Mouse (Mus musculus): ENCODE data around the gene Top2a.
A peak's percentile ranks its signal among the peaks of the same experiment; 100 is the strongest.

Gene Top2a

DNA sequence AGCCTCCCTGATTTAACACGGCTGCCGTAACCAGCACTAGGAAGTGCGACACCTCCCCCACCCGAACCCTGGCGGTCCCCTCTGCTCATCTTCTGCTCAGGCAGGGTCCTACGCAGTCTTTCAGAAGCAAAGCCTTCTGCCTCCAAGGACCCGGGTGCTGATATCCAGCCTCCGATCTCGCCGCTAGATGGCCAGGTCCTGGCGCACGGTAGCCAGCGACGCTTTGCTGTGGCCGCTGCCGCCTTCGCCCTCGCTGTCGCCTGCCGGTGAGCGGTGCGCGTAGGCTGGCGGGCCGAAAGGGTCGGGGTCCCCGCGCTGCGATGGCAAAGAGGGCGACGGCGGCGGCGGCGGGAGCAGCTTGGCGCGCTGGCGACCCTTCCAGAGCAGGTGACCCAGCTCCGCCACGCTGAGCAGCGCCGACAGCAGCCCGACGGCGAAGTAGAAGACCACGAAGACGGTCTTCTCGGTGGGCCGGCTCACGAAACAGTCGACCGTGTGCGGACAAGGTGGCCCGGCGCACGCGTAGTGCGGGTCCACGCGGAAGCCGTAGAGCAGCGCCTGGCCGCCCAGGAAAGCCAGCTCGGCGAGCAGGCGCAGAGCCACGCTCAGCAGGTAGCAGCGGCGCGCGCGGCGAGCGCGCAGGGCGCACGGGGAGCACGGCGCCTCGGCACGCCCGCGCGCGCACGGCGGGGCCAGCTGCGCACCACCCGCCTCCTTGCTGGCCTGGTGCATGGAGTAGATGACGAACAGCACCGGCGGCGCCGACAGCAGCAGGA, 41.8 kb downstream of the Top2a start:
- DNase-seq, result peak; percentile 83

DNA sequence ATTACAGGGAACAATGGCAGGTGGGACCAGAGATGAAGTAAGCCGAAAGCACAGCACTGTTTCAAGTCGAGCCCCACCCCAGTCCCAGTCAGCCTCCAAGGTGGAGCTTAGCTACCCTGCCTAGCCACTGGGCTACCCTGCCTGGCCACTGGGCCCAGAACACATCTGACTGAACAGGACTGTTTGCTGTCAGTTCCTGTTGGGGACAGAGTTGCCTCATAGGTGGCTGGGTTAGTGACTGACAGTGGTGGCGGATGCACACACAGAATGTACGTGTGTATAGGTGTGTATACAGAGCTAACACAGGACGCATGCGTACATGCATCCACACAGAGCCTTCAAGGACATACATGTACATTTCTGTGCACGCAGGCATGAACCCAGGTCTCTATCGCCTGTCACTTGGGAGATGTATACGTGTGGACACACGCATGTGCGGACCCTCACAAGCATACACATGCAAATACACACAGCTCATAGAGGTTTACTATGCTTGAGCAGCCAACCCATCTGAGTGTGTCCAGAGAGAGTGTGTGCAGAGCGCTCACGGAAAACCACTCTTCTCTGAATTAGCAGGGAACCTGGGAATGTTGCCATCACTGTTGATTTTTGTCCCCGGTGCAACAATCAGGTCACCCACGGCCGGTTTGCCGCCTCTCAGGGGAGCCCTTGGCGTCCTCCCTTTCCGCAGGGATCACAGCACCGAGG, 42.5 kb downstream of the Top2a start:
- no peak for DNase-seq

GRCm38 (mm10) chr11:98979356-98979755, 44.6 kb downstream of the Top2a start:
- no peak for DNase-seq

DNA sequence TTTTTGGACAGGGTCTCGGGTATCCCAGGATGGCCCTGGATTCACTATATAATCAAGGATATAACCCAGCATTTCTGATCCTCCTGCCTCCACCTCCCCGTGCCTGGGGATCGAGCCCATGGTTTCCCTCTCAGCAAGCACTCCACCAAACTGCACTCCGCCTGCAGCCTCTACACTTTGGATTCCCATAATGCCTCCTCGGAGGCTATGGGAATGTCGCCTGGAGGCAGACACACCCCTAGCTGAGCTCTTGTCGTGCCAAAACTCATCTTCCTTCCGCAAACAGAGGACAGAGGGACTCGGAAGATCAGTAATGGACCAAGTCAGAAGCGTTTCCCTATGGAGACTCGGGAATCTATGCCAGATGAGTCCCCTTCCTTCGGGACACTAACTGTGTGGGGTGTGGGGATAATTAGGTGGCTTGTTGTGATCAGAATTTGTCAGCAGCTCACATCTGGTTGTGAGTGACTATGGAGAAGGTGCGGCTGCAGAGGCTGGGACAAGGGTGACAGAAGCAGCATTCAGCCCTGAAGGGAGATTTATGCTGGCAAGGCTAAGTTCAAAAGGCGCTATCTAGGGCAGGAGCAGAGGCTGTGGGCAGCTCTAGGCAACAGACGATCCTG, 45.4 kb downstream of the Top2a start:
- no peak for DNase-seq

DNA sequence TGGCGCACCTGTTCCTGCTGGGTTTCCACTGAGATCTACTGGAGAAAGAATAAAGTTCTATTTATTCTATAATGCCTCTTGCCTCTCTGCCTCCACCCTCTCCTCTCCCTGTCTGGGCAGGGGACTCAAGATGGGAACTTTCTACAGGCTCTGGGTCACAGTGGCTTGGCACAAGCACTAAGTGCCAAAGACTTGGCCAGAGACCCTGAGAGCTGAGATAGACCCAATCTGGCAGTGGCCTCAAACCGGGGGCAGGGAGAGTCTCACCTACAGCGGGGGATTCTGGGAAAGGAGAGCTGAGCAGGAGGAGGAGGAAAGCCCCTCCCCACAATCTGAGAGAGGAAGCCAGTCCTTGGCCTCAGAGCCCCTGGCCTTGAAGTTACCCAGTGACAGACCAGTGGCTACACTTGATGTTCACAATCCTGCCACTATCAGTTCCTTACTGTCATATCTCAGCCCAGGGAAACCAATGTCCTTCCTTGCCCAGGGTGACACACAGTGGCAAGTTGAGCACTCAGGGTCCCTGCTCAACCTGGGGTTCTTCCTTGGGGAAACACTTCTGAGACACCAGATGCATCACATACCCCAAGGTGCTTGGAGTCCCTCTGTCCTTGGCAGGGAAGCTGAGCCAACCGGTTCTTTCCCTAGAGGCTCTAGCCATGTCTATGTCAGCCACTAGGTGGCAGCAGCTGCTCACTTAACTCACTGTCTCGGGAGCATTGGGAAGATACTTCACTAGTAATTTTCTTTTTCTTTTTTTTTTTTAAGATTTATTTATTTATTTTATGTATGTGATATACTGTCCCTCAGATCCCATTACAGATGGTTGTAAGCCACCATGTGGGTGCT, 48.9 kb downstream of the Top2a start:
- DNase-seq, result peak; percentile 88

DNA sequence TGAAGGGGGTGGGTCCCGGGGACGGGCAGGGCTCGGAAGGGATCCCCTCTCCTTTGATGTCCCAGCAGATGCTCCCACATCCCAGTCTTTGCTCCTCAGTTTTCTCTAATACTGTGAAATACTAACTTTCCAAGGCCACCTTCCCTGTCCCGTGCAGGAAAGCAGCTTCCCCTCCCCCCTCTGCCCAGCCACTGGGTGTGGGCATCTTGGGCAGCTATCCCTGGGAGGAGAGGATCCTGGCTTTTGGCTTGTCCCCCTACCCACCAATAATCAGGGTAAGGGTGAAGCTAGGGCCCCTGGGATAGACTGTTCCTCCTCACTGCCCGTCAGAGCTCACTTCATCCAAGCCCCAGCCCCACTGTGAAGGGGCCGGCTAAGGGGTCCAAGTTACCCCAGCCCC, 49.8 kb downstream of the Top2a start:
- peak; percentile 30 for DNase-seq

- DNase-seq, result peak; percentile 74
These were observed 50.4 kb downstream of the Top2a start for GRCm38 (mm10) chr11:98973584-98973983.

DNA sequence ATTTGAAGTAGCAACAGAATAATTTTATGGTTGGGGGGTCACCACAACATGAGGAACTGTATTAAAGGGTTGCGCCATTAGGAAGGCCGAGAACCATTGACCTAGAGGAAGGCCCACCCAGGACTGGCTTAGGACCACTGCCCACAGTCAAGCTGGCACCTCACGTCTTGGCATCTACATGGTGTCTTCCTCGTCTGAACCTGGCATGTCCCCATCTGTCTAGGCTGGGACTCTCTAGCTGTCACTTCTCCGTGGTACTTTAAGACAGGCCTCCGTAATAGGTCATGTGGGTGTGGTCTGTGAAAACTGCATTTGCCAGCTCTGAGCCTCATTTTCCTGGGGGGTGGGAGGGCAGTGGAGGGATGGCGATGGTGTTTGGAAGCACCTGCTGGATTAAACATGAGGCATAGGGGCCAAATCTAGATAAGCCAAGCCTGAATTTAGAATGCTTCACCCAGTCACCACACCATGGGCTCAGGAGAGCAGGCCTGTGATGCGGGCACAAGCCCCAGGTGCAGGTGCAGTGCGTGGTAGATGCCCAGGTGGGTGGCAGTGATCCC, 51.1 kb downstream of the Top2a start:
- no peak for DNase-seq

- peak; percentile 92 for DNase-seq
These were observed 51.8 kb downstream of the Top2a start for GRCm38 (mm10) chr11:98972215-98972614.

DNA sequence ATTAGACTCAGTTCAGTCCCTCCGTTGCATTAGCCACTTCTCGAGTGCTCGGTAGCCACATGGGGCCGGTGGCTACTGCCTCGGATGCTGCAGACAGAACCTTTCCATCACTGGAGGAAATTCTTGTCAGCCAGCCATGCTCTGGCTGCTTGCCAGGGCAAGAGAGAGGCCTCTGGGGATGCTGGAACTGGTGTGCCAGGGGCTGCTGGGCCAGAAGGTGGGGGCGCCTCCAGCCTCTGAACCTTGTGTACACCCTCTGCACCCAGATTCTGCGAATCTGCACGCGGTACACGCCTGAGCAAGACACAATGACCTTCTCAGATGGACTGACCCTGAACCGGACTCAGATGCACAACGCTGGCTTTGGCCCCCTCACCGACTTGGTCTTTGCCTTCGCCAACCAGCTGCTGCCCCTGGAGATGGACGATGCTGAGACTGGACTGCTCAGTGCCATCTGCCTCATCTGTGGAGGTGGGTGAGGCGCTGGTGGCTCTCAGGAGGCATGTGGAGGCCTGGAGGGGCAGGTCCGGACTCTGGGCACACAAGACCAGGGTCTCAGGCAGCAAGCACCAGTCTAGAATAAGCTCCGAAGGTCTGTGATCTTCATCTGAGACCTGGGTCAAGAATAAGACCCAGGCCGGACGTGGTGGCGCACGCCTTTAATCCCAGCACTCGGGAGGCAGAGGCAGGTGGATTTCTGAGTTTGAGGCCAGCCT, 52.5 kb downstream of the Top2a start:
- DNase-seq, result peak; percentile 83

GRCm38 (mm10) chr11:98970191-98970925, 53.6 kb downstream of the Top2a start:
- DNase-seq, result peak; percentile 65

- peak; percentile 49 for DNase-seq
These were observed 54.5 kb downstream of the Top2a start for GRCm38 (mm10) chr11:98969496-98969927.

DNA sequence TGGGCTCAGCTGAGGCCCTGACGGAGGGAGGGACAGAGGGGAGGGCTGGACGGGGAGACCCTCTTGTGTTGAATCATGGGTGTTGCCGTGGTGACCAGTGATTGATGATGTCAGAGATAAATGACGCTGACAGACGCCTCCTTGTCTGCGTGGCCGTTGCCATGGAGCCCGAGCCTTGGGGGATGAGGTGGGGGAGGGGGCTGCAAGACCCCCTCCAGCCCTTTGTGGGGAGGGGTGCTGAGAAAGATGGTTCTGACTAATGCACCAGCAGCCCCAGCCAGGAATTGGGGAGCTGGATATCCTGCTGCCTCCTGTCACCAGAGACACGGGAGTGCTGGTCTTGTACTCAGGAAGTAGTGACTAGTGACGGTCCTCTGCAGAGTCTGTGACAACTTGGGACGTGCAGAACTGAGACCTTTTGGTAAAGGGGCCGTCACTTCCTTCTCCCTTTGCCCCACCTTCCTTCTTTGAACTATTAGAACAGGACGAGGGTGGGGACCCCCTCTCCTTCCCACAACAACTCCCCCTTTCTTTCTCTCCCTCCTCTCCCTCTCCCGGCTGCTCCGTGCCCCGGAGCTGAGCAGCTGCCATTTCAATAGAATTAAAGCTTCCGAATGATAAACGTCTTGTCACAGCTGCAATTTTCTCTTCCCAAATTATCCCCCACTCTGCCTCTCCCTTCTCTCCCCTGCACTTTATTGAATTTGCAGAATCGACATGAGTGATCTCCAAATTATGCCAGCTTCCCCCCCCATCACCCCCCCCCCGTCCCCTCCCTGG, 55.1 kb downstream of the Top2a start:
- DNase-seq, result peak; percentile 45

DNA sequence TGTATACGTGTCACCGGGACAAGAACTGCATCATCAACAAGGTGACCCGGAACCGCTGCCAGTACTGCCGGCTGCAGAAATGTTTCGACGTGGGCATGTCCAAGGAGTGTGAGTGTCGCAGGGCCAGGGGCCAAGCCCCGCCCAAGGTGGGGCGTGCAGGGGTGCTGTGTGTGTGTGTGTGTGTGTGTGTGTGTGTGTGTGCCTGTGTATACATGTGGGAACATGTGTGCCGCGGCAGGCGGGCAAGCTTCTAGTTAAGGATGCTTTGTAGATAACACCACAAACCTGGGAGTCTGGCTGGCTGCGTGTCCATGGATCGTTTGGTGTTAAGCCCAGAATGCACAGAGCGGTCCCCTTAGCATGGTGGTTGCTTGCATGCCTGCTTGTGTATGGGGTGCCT, 55.9 kb downstream of the Top2a start:
- peak; percentile 33 for DNase-seq

- DNase-seq, result peak; percentile 64
These were observed 57.4 kb downstream of the Top2a start for GRCm38 (mm10) chr11:98966499-98967141.

DNA sequence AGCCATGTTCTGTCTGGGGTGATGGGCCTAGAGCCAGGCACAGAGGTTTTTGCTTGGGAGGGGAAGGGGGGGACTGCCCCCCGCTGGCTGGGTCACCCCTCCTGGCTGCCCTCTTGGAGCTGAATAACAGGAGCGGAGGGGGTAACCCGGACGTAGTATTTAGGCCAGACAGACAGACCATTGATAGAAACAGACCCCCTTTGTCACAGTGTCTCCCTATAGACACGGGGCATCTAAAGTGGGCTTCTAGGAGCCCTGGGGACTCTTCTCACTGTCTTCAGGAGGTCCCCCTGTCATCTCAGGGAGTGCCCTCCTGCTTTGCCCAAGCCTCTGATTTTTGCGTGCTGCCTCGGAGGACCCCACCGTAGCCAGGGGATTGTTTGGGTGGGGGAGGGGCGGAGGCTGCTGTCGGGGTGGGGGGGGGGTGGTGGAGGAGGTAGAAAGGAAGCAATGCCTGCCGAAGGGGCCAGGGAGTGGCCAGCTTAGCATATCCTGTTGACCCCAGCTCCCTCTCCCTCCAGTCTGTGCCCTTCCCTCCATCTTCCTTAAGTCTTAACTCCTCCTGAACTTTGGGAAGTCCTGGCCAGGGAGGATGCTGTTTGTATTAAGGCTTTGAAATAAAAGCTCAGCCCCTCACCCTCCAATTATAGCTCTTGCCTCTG, 58.4 kb downstream of the Top2a start:
- DNase-seq, result peak; percentile 48

DNA sequence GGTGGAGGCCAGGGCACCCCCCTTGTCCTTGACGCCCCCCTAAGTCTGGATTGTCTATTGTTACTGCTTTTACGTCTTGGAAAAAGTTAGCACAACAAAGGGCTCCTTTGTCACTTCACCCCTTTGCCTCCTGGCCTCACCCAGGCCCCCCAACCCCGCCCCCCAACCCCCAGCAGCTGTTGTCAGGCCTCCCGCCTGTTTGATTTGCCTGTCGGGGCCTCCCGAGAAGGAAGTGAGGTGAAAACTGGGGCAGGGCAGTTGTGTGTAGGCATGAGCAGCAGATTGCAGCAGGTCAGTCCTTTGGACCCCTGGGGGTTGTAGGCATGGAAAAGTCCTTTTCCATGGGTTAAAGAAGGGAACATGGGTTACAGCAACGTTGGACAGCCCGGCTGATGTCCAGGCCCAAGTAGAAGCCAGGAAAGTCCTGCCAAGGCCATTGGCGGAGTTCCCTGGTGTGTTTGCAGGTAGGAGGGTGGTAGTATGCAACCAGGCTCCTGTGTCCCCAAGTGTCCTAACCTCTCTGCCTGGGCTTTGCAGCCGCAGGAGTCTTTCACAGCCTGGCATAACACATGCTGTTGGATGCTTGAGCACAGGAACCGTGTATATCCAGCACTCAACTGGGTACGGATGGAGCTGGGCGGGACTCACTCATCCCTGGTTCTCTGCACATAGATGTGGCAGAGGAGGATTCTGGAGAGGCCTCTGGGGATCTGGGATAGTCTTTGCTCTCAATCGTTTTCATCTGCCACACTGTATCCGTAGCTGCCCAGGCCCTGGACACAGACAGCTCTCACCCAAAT, 59.2 kb downstream of the Top2a start:
- peak; percentile 50 for DNase-seq

DNA sequence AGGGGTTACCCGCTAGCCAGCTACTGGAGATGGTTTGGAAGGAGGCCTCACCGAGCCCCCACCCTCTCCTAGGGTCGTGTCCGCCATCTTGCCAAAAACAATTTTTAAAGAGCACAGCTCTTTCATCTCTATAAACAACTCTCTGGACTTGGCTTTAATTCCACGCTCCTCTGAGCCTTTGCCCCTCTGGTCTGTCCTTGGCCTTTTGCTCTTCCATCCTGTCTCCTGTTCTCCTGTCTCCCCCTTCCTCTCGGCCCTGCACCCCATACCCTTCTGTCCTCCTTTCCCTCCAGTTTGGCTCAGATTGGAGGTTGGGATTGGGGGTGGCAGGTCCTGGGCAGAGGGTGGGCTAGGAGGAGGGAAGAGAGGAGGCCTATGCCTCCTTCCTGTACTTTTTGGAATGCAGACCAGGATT, 59.8 kb downstream of the Top2a start:
- DNase-seq, result no peak
